Mouse (Mus musculus) cerebellum, adult 11 months (tissue): ENCODE results near the gene Zmynd11.

Experiments used
- DNase-seq: peaks from one replicate; pipeline ENCODE4 v3.0.0; 2022

The Zmynd11 gene

DNA sequence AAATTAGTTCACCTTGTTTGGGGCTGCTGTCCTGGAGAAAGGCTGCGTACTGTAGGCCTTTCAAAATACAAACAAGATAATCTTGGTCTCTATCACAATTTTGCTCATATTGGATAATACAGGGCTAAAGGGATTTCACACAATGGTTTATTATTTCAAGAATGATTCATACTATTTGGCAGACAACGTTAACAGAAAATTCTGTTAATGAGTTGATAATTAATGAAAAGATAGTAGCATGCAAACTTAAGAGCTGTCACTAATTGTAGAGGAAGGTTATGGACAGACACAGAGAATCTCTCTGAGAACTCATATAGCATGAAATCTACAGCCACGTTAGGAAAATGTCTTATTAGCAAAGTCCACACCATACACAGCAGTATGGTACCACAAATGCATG, 52.2 kb downstream of the Zmynd11 start:
- no peak for DNase-seq

DNA sequence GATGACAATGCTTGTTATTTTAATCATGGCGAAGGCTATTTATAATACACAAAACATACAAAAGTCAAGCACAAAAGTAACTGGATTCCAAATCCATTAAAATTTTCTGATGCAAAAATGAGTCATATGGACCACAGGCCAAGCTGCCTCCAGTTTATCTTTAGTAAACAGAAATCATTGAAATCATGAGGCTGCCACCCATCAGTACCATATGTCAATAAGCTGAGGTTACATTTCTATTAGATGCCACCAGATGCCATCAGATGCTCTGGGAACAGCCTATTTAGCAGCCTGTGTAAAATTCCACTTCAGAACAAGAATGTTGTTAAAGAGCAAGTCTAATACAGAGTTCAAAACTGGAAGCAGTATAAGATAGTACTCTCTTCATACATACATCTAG, 52.7 kb downstream of the Zmynd11 start:
- no peak for DNase-seq

DNA sequence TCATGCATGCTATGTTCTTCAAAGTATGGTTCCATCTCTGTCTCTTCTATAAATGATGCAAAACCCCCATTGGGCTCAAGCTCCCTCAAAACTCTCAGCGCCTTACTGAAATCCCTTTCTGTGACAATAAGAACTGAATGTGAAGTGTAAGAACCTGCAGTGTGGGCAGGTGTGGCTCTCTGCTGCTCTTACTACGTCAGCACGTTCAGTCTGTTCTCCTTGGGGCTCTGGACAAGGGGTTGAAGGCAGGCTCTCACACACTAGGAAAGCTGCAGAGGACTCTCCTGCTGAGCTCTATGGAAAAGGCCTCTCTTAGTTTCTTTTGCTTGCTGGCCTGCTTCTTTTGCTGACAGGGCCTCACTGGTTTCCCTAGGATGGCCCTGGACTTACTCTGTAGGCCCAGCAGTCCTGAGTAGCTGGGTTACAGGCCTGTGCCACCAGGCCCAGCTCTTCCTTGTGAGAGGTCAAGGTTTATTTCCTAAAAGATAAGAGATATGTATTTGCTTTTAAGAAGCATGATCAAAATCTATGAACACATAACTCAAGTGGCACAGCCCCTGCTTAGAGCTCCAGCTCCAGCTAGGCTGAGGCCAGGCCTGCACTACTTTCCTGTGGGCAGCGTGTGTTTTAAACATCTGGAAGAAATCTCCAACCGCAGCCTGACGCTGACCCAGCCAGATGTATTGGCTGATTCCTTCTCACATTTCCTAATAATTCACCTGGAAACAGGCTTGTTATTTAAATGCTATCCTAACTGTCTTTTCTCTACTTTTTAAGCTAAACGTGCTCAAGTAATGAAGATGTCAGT, 56.5 kb downstream of the Zmynd11 start:
- no peak for DNase-seq

DNA sequence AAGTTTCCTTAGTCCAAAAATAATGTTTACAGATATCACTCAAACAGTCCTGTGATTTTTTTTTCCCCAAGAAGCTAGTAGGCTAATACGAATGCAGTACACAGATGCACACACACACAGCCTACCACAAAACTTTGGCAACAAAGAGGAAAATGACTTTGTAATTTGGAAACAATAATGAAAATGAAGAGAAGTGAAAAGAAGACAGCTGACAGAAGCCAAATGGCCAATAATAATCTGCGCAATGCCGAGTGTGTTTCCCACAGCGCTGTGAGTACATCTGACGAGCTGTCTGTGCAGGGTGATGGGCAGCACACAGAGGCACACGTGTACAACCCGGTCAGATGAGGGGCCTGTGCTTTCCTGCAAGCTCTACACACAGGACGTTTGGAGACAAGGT, 58.4 kb downstream of the Zmynd11 start:
- DNase-seq = no peak

DNA sequence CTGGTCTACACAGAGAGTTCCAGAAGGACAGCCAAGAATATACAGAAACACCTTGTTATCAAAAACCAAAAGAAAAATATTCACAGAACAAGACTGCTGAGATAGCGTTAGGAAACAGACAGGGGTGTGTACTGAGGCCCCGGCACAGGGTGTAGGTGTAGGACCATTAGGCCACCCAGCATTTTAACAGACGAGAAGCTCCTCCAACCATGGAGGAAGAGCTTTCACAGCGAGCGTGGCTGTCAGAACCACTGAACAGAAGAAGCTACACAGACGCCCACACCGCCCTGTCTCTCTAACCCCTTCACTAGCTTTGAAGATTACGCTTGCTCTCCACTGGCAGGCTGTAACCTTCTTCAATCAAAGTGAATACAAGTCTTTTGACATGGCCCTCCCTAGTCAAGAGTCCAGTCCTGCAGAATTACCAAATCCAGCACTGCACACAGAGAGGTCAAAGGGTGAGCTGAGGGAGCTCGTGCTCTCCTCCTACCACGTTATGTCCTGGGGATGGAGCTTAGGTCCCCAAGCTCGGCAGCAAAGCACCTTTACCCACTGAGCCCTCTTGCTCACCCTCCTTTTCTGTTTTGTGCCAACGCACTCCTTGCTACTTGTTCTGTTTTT, 62.4 kb downstream of the Zmynd11 start:
- no peak for DNase-seq

DNA sequence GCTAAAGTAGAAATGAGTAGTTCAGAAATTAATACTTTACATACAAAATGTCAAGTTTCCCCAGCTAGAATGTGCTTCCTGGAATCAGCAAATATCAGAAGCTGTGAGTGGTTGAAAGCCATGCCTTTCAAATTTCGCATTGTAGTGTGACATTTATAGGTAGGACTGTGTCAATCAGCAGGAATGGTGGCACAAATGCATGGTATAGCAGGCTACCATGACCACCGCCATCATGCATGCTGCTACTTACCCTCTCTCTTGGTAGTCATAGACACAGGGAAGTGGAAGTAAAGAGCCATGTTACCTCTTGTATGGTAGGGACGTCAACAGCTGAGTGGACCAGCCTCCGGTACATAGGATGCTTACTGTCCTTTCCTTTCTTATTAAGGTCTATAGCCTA, 67.8 kb downstream of the Zmynd11 start:
- no peak for DNase-seq

DNA sequence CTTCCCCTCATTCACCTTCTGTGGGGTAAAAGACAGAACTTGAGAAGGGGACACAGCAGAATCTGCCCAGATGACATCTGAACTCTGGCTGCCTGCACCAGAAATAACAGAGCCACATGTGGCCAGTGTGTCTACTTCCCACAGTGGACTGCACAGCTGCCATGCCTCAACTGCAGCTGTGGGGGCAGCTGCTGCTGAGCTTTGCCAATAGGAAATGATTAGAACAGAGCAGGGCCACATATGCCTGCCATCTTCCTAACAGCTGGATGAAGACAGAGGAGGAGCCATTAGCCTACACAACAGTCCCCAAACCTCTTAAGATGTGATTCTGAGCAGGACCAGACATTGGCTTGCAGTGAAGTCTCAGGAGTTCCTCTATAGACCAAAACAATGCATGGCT, 69.3 kb downstream of the Zmynd11 start:
- no peak for DNase-seq

DNA sequence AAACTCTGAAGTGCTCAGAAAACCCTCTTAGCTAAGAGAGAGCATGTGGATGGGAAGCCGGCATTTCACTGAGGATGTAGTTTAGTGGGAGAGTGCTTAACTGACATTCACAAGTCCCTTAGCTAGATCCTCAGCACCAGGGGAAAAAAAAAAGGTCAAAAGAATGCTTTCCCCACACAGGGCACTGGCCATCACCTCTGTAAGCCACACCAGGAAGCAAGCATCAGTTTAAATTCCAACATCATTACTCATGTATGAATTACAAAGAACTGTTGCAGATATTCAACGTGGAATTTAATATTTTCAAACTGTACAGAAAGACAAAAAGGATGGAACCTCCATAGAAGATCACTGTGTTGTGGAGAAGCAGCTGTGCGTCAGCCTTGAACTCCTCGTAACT, 69.7 kb downstream of the Zmynd11 start:
- no peak for DNase-seq

DNA sequence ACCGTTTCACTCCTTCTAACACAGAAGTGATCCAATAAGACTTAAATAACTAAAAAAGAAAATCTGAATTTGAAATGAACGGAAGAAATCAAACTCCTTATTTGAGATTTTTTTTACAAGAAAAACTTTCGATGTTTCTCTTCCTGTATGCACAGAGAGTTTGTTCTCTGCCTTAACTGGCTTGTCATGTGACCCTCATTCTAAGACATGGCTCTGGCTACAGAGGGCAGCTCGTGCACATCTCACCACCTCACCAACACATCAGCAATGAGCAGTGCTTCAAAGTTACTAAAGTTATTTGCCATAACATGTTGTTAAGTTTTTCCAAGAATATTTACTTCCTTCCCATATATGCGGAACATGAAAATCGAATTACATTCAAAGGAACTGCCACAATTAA, 70.5 kb downstream of the Zmynd11 start:
- DNase-seq = no peak

DNA sequence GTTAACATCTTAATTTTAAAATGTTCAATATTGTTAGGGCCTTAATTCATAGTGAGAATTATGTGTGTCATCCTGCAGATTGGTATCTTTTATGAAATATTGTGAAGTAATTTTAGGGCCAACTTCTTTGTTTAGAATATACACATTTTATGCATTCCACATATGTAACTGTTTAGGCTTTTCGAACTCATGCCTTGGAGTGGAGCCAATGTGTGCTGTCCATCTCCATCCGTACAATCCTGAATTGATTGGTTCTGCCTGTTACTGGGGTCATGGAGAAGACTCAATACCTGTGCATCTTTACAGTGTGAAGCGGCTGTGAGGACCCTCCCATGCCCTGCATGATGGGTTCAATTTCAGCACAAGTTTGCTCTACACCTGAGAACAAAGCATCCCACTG, 72.3 kb downstream of the Zmynd11 start:
- DNase-seq = no peak

DNA sequence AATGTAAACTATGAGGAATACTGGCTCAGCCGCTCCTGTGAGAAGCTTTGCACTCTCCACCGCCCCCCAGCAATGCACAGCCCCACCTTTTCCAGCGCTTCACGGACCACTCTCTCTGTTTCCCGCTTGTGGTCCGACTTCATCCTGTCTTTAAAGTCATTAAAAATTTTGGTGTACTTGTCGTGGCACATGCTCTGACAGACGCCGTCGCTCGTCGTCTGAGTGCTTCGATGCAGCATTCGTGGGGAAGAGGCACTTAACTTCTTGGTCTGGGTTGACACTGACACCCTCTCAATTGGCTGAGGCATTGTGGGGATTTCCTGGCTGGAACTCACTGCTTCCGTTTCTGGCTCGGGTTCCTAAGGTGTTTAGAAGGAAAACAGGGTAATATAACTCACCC, 75.8 kb downstream of the Zmynd11 start:
- no peak for DNase-seq

DNA sequence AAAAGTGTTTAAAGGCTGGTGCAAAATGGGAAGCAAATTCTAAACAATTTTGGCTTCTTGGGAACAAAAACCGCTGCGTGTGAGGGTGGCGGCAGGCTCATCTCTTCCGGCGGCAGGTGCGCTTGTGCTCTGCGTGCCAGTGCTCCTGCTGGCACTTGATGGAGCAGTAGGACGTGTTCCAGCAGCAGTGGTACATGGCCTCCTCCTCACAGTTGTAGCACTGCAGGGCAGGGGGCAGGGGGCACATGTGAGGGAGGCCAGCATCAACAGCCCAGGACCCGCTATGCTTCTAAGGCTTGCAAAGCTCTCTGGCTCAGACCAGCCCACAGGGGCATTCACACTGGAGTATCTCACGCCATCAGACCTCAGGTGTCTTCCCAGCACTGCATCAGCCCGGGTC, 78.4 kb downstream of the Zmynd11 start:
- peak; percentile 57 for DNase-seq

DNA sequence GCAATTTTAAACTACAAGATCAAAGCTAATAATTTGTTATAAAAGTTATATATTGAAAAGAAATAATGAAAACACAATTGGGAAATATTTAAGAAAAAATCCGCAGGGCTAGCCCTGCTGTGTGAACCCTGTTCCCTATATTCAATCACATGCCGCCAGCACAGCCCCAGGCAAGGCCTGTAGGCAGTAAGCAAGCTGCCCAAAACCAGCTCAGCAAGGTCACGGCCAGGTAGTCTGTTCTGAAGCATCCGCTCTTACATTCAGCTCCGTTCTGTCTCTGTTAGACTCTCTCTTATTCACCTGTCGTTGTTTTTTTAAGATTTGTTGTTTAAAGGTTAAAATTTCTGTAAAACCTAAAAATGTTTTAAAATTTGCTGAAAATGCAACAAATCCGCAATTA, 78.9 kb downstream of the Zmynd11 start:
- DNase-seq = peak; percentile 26

DNA sequence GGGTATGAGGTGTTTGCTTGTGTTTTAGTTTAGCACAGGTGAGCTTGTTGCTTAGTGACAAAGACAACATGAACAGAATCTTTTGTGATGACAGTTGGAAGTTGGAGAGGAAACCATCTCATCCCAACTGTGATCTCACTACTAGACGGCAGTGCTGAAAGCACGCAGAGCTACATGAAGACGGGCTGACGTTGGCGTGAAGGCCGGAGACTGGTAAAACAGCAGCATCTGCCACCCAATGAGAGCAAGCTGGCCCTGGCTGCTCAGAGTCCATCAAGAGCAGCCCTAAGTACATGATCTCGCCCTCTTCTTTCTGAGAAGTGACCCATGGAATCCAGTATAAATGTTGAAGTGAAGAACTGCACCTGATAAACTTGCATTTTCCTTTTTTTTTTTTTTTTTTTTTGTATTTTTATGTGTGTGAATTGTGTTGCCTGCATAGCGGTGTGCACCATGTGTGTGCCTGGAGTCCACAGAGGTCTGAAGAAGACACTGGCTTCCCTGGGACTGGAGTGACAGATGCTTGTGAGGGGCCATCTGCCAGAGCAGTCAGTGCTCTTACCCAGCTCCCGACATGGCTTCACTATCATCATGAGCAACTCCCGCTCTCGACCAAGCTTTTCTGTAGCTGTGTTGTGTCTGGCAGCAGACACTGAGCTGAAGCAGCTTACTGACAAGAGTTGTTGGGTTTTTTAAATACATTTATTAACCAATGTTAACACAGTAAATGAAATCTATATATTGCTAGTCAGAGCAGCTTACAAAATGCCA, 80.8 kb downstream of the Zmynd11 start:
- DNase-seq = peak; percentile 44

DNA sequence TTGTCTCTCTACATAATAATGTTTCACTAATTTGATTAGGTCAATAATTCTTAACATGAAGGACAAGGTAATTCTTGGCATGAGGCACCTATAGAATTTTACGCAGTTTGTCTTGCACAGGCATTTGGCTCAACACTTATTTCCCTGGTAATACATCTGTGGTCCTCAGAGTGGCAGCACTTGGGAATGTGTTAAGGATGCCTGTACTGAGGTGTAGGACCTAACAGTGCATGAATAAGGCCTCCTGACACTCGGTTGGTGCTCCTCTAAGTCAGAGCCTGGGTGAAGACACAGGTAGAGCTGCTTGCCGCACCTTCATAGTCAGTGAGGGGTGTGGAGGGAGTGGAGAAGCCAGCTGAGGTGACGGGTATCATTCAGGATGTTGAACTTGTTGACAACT, 81.8 kb downstream of the Zmynd11 start:
- DNase-seq = no peak

DNA sequence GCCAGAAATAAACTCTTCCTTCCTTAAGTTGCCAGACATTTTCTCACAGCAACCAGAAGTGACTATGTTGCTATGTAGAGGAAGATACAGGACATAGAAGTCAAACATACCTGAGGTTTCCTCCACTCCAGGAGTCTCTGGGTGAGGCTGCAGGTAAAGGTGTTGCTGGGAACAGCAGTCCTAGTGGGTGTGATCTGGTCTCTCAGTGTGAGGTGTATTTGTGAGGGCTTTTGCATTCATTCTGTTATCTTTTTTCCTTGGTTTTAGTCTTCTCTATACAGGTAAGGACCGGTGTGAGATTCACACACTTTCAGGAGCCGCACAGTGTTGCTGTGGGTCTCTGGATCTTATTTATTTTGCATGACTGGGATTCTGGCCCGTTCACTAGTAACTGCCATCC, 83.6 kb downstream of the Zmynd11 start:
- no peak for DNase-seq

DNA sequence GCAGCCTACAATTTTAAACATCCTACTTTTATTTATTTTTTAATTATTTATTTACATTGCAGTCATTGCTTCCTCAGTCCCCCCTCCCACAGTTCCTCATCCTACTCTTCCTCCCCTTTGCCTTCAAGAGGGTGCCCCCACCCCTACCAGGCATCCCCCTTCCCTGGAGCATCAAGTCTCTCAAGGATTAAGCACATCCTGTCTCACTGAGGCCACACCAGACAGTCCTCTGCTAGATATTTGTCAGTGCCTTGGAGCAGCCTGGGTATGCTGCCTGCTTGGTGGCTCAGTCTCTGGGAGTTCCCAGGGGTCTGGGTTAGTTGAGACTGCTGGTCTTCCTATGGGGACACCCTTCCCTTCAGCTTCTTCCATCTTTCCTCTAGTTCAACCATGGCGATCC, 91.0 kb downstream of the Zmynd11 start:
- DNase-seq = no peak

DNA sequence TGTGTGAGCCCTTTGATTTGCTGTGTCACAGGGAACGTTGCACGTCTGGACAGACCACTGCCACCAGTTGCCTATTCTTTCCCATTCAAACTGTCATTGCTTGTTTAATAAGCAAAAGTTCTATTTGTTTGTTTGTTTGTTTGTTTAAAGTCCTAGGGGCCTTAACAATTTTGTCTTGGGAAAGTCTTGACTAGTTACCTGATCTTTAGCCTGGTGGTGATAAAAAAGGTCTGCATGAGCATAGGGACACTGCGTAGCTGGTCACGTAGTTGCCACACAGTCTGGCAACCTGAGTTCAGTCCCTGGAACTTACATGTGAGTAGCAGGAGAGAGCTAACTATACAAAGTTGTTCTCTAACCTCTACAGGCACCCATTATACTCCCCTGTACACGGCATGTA, 95.9 kb downstream of the Zmynd11 start:
- no peak for DNase-seq

DNA sequence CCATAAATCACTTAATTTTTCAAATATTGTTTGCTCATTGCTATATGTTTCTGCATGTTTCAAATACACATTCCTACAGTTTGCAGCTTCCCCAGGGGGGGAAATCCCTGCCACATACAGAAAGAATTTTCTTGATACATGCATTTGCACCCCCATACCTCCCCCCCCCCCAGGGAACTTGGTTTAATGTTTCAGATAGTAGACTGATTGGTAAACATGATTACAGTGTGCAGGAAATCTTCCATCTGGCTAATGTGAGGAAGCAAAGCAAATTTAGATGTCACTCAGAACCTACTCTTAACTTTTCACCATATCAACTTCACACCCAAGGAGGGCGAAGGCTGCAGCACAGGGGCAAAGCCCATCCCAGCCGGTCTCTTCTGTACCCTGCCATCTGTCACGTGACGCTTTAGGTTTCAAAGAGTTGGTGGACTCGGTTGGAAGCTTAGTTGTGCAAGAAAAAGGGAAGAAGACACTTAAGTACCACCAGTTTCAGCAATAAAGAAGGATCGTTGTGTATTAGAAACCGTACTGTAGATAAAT, 97.1 kb downstream of the Zmynd11 start:
- DNase-seq = no peak

DNA sequence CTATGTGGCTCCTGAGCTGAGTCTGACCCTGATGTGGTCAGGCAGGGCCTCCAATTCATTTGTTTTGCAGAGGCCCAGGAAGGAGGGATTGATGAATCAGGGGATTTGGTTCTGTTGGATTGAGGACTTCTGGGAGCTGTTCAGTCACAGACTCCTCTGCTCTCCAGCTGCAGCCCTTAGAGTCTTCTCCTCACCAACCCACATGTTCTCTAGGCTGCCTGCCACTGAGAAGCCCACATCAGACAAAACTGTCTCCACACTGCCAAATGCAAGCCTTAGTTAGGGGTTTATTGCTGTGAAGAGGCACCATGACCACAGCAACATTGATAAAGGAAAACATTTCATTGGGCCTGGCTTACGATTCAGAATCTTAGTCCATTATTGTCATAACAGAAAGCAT, 101.5 kb downstream of the Zmynd11 start:
- DNase-seq = no peak

DNA sequence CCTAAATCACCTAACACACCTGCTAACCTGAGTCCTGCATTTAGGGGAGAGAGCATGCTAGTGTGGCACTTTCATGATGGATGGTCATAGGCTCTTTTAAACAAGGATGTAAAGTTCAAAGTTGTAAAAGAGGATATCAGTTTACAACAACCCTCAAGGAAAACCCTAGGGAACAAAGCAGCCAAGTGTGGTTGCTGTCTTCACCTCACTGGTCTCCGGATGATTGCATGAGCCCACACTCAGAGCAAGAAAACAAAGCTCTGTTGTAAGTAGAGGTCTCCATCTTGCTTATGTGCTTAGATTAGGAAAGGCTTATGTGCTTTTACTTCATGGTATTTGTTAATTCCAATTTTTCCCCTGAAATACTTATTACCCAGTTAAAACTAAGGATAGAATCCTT, 104.4 kb downstream of the Zmynd11 start:
- DNase-seq = no peak

DNA sequence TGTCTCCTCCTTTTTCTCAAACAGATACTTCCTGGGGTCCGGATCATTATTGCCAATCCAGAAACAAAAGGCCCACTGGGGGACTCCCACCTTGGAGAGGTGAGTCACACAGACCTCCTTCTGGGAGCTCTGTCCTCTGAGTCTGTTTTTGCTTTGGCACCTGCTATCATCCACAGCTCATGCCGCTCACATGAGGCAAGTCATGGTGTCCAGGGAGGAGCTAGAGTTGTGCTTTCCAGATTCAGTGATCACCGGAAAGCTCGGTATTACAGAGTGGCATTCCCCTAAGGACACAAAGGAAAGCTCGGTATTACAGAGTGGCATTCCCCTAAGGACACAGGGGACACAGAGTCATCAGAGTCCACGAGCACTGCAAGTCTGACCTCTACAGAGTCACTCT, 108.5 kb downstream of the Zmynd11 start:
- DNase-seq = no peak

DNA sequence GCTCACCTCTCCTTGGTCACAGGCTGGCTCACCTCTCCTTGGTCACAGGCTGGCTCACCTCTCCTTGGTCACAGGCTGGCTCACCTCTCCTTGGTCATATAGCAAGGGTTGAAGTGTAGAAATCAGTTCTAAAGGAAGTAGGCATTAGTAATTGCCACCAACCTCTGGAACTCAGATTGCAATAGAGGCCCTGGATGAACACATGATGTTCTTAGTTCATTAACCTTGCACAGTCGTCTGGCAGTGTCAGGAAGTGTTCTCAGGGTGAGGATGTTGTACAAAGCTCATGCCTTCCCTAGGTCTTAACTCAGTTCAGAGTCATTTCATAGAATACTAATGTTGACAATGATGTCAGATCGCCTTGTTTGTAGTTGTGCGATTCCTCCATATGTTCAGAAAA, 112.1 kb downstream of the Zmynd11 start:
- DNase-seq = no peak

DNA sequence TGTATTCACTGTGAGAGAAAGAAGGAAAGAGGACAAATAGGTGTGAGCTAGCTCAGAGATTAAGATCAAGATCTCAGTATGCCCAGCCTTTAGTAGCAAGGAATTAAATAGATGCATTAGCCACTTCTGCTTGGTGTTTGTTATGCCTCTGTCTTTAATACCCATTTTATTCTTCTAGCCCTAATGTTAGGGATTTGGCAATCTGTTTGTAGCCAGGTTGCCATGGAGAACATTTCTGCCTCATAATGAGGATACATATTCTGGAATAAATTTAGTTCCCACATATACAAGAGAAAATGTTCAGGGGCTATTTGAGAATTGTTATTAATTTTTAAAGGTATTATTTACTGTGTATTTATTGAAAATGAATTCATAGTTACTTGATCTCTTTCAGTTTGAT, 114.5 kb downstream of the Zmynd11 start:
- DNase-seq = no peak
